In genomic region chr12:103242083-103242581, GRCm38 (mm10) we compare ENCODE assay signal across 8 mouse cellular contexts. TPM values are rescaled to one million over a fixed set of nuclear protein-coding genes. Genes with fewer than 3 reads are reported as not detected.
A peak's percentile ranks its signal among the peaks of the same experiment; 100 is the strongest.
DNase-seq lines count a peak whose midpoint lies in the region; ATAC-seq lines count a peak whose summit lies in the region.

Prima1 (minus strand) TSS chr12:103242150.

- peak within 1 kb of the TSS; percentile 78 for H3K4me3 ChIP-seq in embryonic facial prominence, embryonic 10.5 days
- H3K4me3 ChIP-seq in limb, embryonic 10.5 days, result peak within 1 kb of the TSS; percentile 73
- H3K4me3 ChIP-seq in midbrain, embryonic 13.5 days (replicated peaks), result peak within 1 kb of the TSS; percentile 68
- peak within 1 kb of the TSS; percentile 69 for H3K4me3 ChIP-seq in stomach, embryonic 15.5 days (replicated peaks)

- peak within 1 kb of the TSS; percentile 93 for H3K4me2 ChIP-seq in midbrain, embryonic 13.5 days (replicated peaks)
- H3K4me2 ChIP-seq in stomach, embryonic 15.5 days, result peak within 1 kb of the TSS; percentile 91

- peak; percentile 83 for ATAC-seq in midbrain, embryonic 13.5 days
- peak; percentile 78 for ATAC-seq in stomach, embryonic 15.5 days (ENCODE audit: insufficient read depth, low FRiP score, low read depth)
- ATAC-seq in megakaryocyte progenitor cell, adult 5-6 weeks (replicated peaks; ENCODE audit: poor library complexity), result no peak

- H3K27me3 ChIP-seq in embryonic facial prominence, embryonic 10.5 days (replicated peaks; ENCODE audit: low read depth, poor library complexity, severe bottlenecking), result peaks cover 65% of the 10 kb centered on the region
- H3K27me3 ChIP-seq in limb, embryonic 10.5 days (ENCODE audit: low read depth, poor library complexity, severe bottlenecking), result peaks cover 69% of the 10 kb centered on the region
- peaks cover 24% of the 10 kb centered on the region for H3K27me3 ChIP-seq in midbrain, embryonic 13.5 days
- peaks cover 20% of the 10 kb centered on the region; the same call in 1 of the 2 replicates for H3K27me3 ChIP-seq in stomach, embryonic 15.5 days (replicated peaks)

- DNase-seq in adrenal gland, postnatal 14 days, result peak; percentile 87
- DNase-seq in embryonic facial prominence, embryonic 10.5 days (ENCODE audit: low spot score), result peak; percentile 89
- DNase-seq in heart, adult 18-20 months, result peak; percentile 60 to 68
- DNase-seq in kidney, adult 18-20 months, result peak; percentile 71
- peak; percentile 86 for DNase-seq in limb, embryonic 10.5 days (ENCODE audit: low spot score)

- H3K9ac ChIP-seq in midbrain, embryonic 13.5 days (replicated peaks), result peak within 1 kb of the TSS; percentile 79
- peak within 1 kb of the TSS; percentile 46 for H3K9ac ChIP-seq in stomach, embryonic 15.5 days

- peaks cover 21% of the 10 kb centered on the region for H3K4me1 ChIP-seq in embryonic facial prominence, embryonic 10.5 days
- H3K4me1 ChIP-seq in limb, embryonic 10.5 days, result peaks cover 20% of the 10 kb centered on the region
- peaks cover 21% of the 10 kb centered on the region for H3K4me1 ChIP-seq in midbrain, embryonic 13.5 days (replicated peaks)
- 0 out of 2 replicates have a peak, but pooled peaks cover 7% of the 10 kb centered on the region for H3K4me1 ChIP-seq in stomach, embryonic 15.5 days

- H3K9me3 ChIP-seq in embryonic facial prominence, embryonic 10.5 days, result no peaks in the 10 kb centered on the region
- H3K9me3 ChIP-seq in limb, embryonic 10.5 days (replicated peaks), result no peaks in the 10 kb centered on the region
- H3K9me3 ChIP-seq in midbrain, embryonic 13.5 days, result no peaks in the 10 kb centered on the region
- H3K9me3 ChIP-seq in stomach, embryonic 15.5 days, result no peaks in the 10 kb centered on the region

- H3K36me3 ChIP-seq in embryonic facial prominence, embryonic 10.5 days (replicated peaks), result no peaks in the 10 kb centered on the region
- H3K36me3 ChIP-seq in limb, embryonic 10.5 days, result no peaks in the 10 kb centered on the region
- H3K36me3 ChIP-seq in midbrain, embryonic 13.5 days, result no peaks in the 10 kb centered on the region
- no peaks in the 10 kb centered on the region for H3K36me3 ChIP-seq in stomach, embryonic 15.5 days

- H3K27ac ChIP-seq in embryonic facial prominence, embryonic 10.5 days (replicated peaks), result peak within 1 kb of the TSS; percentile 88
- peak within 1 kb of the TSS; percentile 85 for H3K27ac ChIP-seq in limb, embryonic 10.5 days
- peak within 1 kb of the TSS; percentile 66 for H3K27ac ChIP-seq in midbrain, embryonic 13.5 days
- H3K27ac ChIP-seq in stomach, embryonic 15.5 days, result peak within 1 kb of the TSS; percentile 86

- under 1% methylated on average over 54 of the region's 54 CpGs for WGBS in embryonic facial prominence, embryonic 10.5 days
- WGBS in limb, embryonic 10.5 days, result under 1% methylated on average over 54 of the region's 54 CpGs
- under 1% methylated on average over 54 of the region's 54 CpGs for WGBS in midbrain, embryonic 13.5 days
- under 1% methylated on average over 54 of the region's 54 CpGs for WGBS in stomach, embryonic 15.5 days

RNA-seq across cellular contexts. Expression of gene Prima1, which starts in this region (rescaled TPM):
- 2.1 and 2.3 TPM in 2 replicates for total RNA-seq in adrenal gland, postnatal 14 days (2021)
- polyA plus RNA-seq in embryonic facial prominence, embryonic 10.5 days (2016; fragmentation: Nextera tagmentation; extraction: Ambion mirVana), result 0.44 and 0.52 TPM in 2 replicates
- under 1 TPM in 1 of 2 experiments, not detected in 1; 0.40 TPM for total RNA-seq in heart, adult 18-20 months (2021)
- polyA plus RNA-seq in limb, embryonic 10.5 days (2016; fragmentation: Nextera tagmentation; extraction: Ambion mirVana), result not detected in 2 replicates
- polyA plus RNA-seq in midbrain, embryonic 13.5 days (2015; fragmentation: Nextera tagmentation; extraction: Ambion mirVana), result 1.6 and 2.1 TPM in 2 replicates
- polyA plus RNA-seq in stomach, embryonic 15.5 days (2015; fragmentation: Nextera tagmentation; extraction: Ambion mirVana), result 1.4 TPM in 2 replicates
- total RNA-seq in megakaryocyte progenitor cell, adult 5-6 weeks (2015), result not detected in 2 replicates
- not detected in 2 replicates for total RNA-seq in megakaryocyte progenitor cell, adult 5-6 weeks (2017)

Comparison
In these comparisons a context has a peak if more than half of its experiments do, and no peak if none do; other contexts are left out.
1. Peak in DNase-seq, H3K4me3 ChIP-seq and H3K27ac ChIP-seq in embryonic facial prominence, embryonic 10.5 days; RNA of the gene not detected or under 1 TPM.
2. Peak in DNase-seq in heart, adult 18-20 months; RNA of the gene not detected or under 1 TPM.
3. Peak in DNase-seq, H3K4me3 ChIP-seq and H3K27ac ChIP-seq in limb, embryonic 10.5 days; RNA of the gene not detected or under 1 TPM.